Mouse (Mus musculus): Measurements from ENCODE around the gene Cers2. TPM values are rescaled to one million over a fixed set of nuclear protein-coding genes. Genes with fewer than 3 reads are reported as not detected.
"Not testable (repeated sequence)": the region's sequence is repeated elsewhere in the genome, so short reads cannot be mapped to it uniquely, and the experiment has no call there.

Cers2 gene
- total RNA-seq, 2 experiments from 2014 or later: 88.6 to 213 TPM

DNA sequence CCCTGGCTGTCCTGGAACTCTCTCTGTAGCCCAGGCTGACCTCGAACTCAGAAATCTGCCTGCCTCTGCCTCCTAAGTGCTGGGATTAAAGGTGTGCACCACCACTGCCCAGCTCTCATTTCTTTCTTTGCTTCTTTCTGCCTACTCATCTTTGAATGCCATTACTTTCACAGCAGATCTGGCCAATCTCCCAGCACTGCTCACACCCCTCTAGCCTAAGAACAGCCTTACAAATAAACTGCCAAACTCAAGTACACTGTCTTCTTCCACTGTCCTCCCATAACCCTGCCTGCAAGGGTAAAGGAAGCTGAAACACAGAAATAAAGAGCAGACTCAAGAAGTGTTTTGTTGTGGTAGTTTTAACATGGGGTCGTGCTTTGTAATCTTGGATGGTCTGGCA, 43.2 kb downstream of the Cers2 start:
- ATAC-seq (replicated peaks; ENCODE audit: poor library complexity, severe bottlenecking): no peak

DNA sequence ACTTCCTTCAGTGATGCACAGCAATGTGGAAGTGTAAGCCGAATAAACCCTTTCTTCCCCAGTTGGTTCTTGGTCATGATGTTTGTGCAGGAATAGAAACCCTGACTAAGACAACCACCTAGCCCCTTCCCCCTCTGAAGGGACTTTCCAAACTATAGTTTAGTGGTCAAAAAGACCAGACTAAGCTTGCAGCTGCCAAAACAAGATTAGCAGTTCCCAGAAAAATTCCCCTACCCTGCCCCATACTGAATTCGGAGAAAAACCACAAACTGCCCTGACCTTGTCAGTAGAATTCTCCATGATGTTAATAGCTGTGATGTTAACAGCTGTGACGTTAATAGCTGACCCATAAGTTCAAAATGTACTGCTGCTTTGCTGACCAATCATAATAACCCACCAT, 45.7 kb downstream of the Cers2 start:
- ATAC-seq (replicated peaks; ENCODE audit: poor library complexity, severe bottlenecking): not testable (repeated sequence)

DNA sequence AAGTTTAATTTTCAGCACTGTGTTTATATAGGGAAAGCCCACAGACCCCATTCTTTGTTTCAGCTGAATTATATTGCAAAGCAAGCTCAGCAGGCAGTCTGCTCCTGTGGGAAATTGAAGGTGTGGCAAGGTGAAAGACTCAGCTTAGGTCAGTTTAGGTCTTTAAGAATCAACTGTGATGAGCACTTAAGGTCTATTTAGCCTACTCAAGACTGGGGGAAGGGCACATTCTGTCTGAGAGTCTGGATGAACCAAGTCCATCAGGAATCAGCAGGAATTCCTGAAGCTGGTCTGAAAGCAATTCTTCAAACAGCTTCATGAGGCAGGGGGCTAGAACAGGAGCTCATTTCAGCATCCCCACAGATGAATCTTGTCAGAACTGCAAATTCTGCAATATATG, 55.5 kb downstream of the Cers2 start:
- no peak for ATAC-seq (replicated peaks; ENCODE audit: poor library complexity, severe bottlenecking)

Other genes with a start within 250 kb of the Cers2 start
- 22.8 and 23.8 TPM in 2 replicates for gene Pip5k1a, start 207.9 kb upstream of the Cers2 start, total RNA-seq (2014; fragmentation: Nextera tagmentation)
- gene Pip5k1a, start 207.9 kb upstream of the Cers2 start, total RNA-seq (2017): 14.4 and 16.0 TPM in 2 replicates
- 54.8 and 58.1 TPM in 2 replicates for gene Vps72, start 203.8 kb upstream of the Cers2 start, total RNA-seq (2014; fragmentation: Nextera tagmentation)
- 50.0 and 62.4 TPM in 2 replicates for gene Vps72, start 203.8 kb upstream of the Cers2 start, total RNA-seq (2017)
- gene Tmod4, start 190.3 kb upstream of the Cers2 start, total RNA-seq (2014; fragmentation: Nextera tagmentation): 9.4 and 13.9 TPM in 2 replicates
- not detected in 2 replicates for gene Tmod4, start 190.3 kb upstream of the Cers2 start, total RNA-seq (2017)
- 41.2 and 82.8 TPM in 2 replicates for gene Scnm1, start 180.8 kb upstream of the Cers2 start, total RNA-seq (2014; fragmentation: Nextera tagmentation)
- 53.1 and 64.1 TPM in 2 replicates for gene Scnm1, start 180.8 kb upstream of the Cers2 start, total RNA-seq (2017)
- gene Lysmd1, start 180.7 kb upstream of the Cers2 start, total RNA-seq (2014; fragmentation: Nextera tagmentation): 3.1 and 4.3 TPM in 2 replicates
- gene Lysmd1, start 180.7 kb upstream of the Cers2 start, total RNA-seq (2017): 2.7 and 4.4 TPM in 2 replicates
- 30.5 and 40.2 TPM in 2 replicates for gene Tnfaip8l2, start 172.4 kb upstream of the Cers2 start, total RNA-seq (2014; fragmentation: Nextera tagmentation)
- 21.0 and 24.3 TPM in 2 replicates for gene Tnfaip8l2, start 172.4 kb upstream of the Cers2 start, total RNA-seq (2017)
- not detected in 2 replicates for gene Sema6c, start 154.3 kb upstream of the Cers2 start, total RNA-seq (2014; fragmentation: Nextera tagmentation)
- not detected in 2 replicates for gene Sema6c, start 154.3 kb upstream of the Cers2 start, total RNA-seq (2017)
- 36.0 and 54.3 TPM in 2 replicates for gene Gabpb2, start 96.9 kb upstream of the Cers2 start, total RNA-seq (2014; fragmentation: Nextera tagmentation)
- gene Gabpb2, start 96.9 kb upstream of the Cers2 start, total RNA-seq (2017): 39.8 and 43.6 TPM in 2 replicates
- 93.6 and 99.1 TPM in 2 replicates for gene Cdc42se1, start 86.1 kb upstream of the Cers2 start, total RNA-seq (2014; fragmentation: Nextera tagmentation)
- 43.0 and 61.6 TPM in 2 replicates for gene Cdc42se1, start 86.1 kb upstream of the Cers2 start, total RNA-seq (2017)
- gene Mllt11, start 82.6 kb upstream of the Cers2 start, total RNA-seq (2014; fragmentation: Nextera tagmentation): 3.2 and 6.9 TPM in 2 replicates
- 1.7 and 1.9 TPM in 2 replicates for gene Mllt11, start 82.6 kb upstream of the Cers2 start, total RNA-seq (2017)
- 1.0 TPM in 1 of 2 replicates, not detected in the other for gene Gm128, start 73.2 kb upstream of the Cers2 start, total RNA-seq (2014; fragmentation: Nextera tagmentation)
- gene Gm128, start 73.2 kb upstream of the Cers2 start, total RNA-seq (2017): 0.22 and 1.8 TPM in 2 replicates
- gene Bnipl, start 63.6 kb upstream of the Cers2 start, total RNA-seq (2014; fragmentation: Nextera tagmentation): 0.88 TPM in 1 of 2 replicates, not detected in the other
- not detected in 2 replicates for gene Bnipl, start 63.6 kb upstream of the Cers2 start, total RNA-seq (2017)
- gene Mindy1, start 33.4 kb upstream of the Cers2 start, total RNA-seq (2014; fragmentation: Nextera tagmentation): 26.9 and 56.5 TPM in 2 replicates
- 22.8 and 30.0 TPM in 2 replicates for gene Mindy1, start 33.4 kb upstream of the Cers2 start, total RNA-seq (2017)
- 17.8 and 25.4 TPM in 2 replicates for gene Prune1, start 32.7 kb upstream of the Cers2 start, total RNA-seq (2014; fragmentation: Nextera tagmentation)
- 9.3 and 11.3 TPM in 2 replicates for gene Prune1, start 32.7 kb upstream of the Cers2 start, total RNA-seq (2017)
- gene Anxa9, start 7.6 kb upstream of the Cers2 start, total RNA-seq (2014; fragmentation: Nextera tagmentation): 15.5 and 18.0 TPM in 2 replicates
- gene Anxa9, start 7.6 kb upstream of the Cers2 start, total RNA-seq (2017): 5.0 and 5.4 TPM in 2 replicates
- 40.6 and 43.4 TPM in 2 replicates for gene Setdb1, start 42.4 kb downstream of the Cers2 start, total RNA-seq (2014; fragmentation: Nextera tagmentation)
- gene Setdb1, start 42.4 kb downstream of the Cers2 start, total RNA-seq (2017): 28.9 and 32.8 TPM in 2 replicates
- not detected in 2 replicates for gene 4930558C23Rik, start 88.0 kb downstream of the Cers2 start, total RNA-seq (2014; fragmentation: Nextera tagmentation)
- not detected in 2 replicates for gene 4930558C23Rik, start 88.0 kb downstream of the Cers2 start, total RNA-seq (2017)
- gene Arnt, start 119.6 kb downstream of the Cers2 start, total RNA-seq (2014; fragmentation: Nextera tagmentation): 31.4 and 34.3 TPM in 2 replicates
- gene Arnt, start 119.6 kb downstream of the Cers2 start, total RNA-seq (2017): 14.7 and 17.1 TPM in 2 replicates
- gene Ctsk, start 184.5 kb downstream of the Cers2 start, total RNA-seq (2014; fragmentation: Nextera tagmentation): not detected in 2 replicates
- gene Ctsk, start 184.5 kb downstream of the Cers2 start, total RNA-seq (2017): not detected in 2 replicates
- 26.1 and 42.2 TPM in 2 replicates for gene Ctss, start 212.0 kb downstream of the Cers2 start, total RNA-seq (2014; fragmentation: Nextera tagmentation)
- gene Ctss, start 212.0 kb downstream of the Cers2 start, total RNA-seq (2017): 74.5 and 94.5 TPM in 2 replicates
- gene Hormad1, start 244.9 kb downstream of the Cers2 start, total RNA-seq (2014; fragmentation: Nextera tagmentation): not detected in 2 replicates
- not detected in 2 replicates for gene Hormad1, start 244.9 kb downstream of the Cers2 start, total RNA-seq (2017)

Data from granulocyte monocyte progenitor cell, adult 5-6 weeks (primary cell).